Mouse (Mus musculus) 3T3-L1 (cell line): ENCODE data around the gene Stra6l.

Source experiments
- DNase-seq: peaks from one replicate; pipeline ENCODE4 v3.0.0-alpha.2; 2015; ENCODE audit warnings: low read depth, low spot score

Gene Stra6l

GRCm38 (mm10) chr4:45844355-45844754 lies 4.1 kb upstream of the Stra6l start:
- DNase-seq = peak; percentile 50

GRCm38 (mm10) chr4:45846263-45846662 lies 2.2 kb upstream of the Stra6l start:
- no peak for DNase-seq

GRCm38 (mm10) chr4:45848825-45849156 lies 327 bp downstream of the Stra6l start:
- no peak for DNase-seq

- no peak for DNase-seq
Measured at GRCm38 (mm10) chr4:45849419-45849818, 955 bp downstream of the Stra6l start.

GRCm38 (mm10) chr4:45851640-45852051 lies 3.2 kb downstream of the Stra6l start:
- peak; percentile 58 for DNase-seq

GRCm38 (mm10) chr4:45853496-45854246 lies 5.2 kb downstream of the Stra6l start:
- DNase-seq = no peak

GRCm38 (mm10) chr4:45855803-45856424 lies 7.5 kb downstream of the Stra6l start:
- DNase-seq = peak; percentile 82

- DNase-seq = no peak
Measured at GRCm38 (mm10) chr4:45861160-45861559, 12.7 kb downstream of the Stra6l start.

GRCm38 (mm10) chr4:45867416-45867815 lies 19.0 kb downstream of the Stra6l start:
- no peak for DNase-seq

- no peak for DNase-seq
Measured at GRCm38 (mm10) chr4:45869021-45869815, 20.8 kb downstream of the Stra6l start.

- no peak for DNase-seq
Measured at GRCm38 (mm10) chr4:45872147-45872546, 23.7 kb downstream of the Stra6l start.

GRCm38 (mm10) chr4:45878929-45879328 lies 30.5 kb downstream of the Stra6l start:
- peak; percentile 71 for DNase-seq

- DNase-seq = no peak
Measured at GRCm38 (mm10) chr4:45882521-45882920, 34.1 kb downstream of the Stra6l start.

GRCm38 (mm10) chr4:45883250-45883649 lies 34.8 kb downstream of the Stra6l start:
- DNase-seq = no peak

- DNase-seq = peak; percentile 5
Measured at GRCm38 (mm10) chr4:45889487-45889886, 41.0 kb downstream of the Stra6l start.

- DNase-seq = peak; percentile 66
Measured at GRCm38 (mm10) chr4:45890066-45890761, 41.8 kb downstream of the Stra6l start, which contains the start of gene Ccdc180. Ccdc180 (plus strand) TSS chr4:45890303.

GRCm38 (mm10) chr4:45896425-45897081 lies 48.1 kb downstream of the Stra6l start:
- DNase-seq = no peak

- DNase-seq = no peak
Measured at GRCm38 (mm10) chr4:45898413-45898812, 49.9 kb downstream of the Stra6l start.

- no peak for DNase-seq
Measured at GRCm38 (mm10) chr4:45909256-45909655, 60.8 kb downstream of the Stra6l start.

GRCm38 (mm10) chr4:45909924-45910323 lies 61.5 kb downstream of the Stra6l start:
- peak; percentile 13 for DNase-seq

- DNase-seq = no peak
Measured at GRCm38 (mm10) chr4:45911256-45911655, 62.8 kb downstream of the Stra6l start.
